Mouse (Mus musculus) heart, postnatal 0 days (tissue): Measurements from ENCODE around the gene Aldh1l1.

Source experiments
- CTCF ChIP-seq: IDR thresholded peaks from 2 replicates; pipeline ENCODE4 v1.5.1; 2016; ENCODE audit warnings: antibody characterized with exemption, control low read depth, low read depth
- EP300 ChIP-seq: IDR thresholded peaks from 2 replicates; pipeline ENCODE4 v1.6.1; 2016; ENCODE audit warnings: antibody characterized with exemption, low read depth

- peak; percentile 96 for TF ChIP-seq CTCF
- TF ChIP-seq EP300: no peak
Measured at GRCm38 (mm10) chr6:90450179-90450578, 36.0 kb upstream of the Aldh1l1 start.
